Mouse (Mus musculus) bone marrow, adult 2 months (tissue): ENCODE data around the gene Sptlc2. TPM values are rescaled to one million over a fixed set of nuclear protein-coding genes. Genes with fewer than 3 reads are reported as not detected.
"Not testable (repeated sequence)": the region's sequence is repeated elsewhere in the genome, so short reads cannot be mapped to it uniquely, and the experiment has no call there.

ENCODE experiments used
- H3K27ac ChIP-seq: fragments of 200-500 bp; 2 replicates; pipeline ENCODE4 v1.5.1; 2012; ENCODE audit warnings: low read depth, mild to moderate bottlenecking, control low read depth, inconsistent platforms, low read length; ENCODE audit not compliant: control insufficient read depth, poor library complexity, insufficient read depth
- H3K4me1 ChIP-seq: fragments of 200-500 bp; 2 replicates; pipeline ENCODE4 v1.6.1; 2011; ENCODE audit warnings: low read length; ENCODE audit not compliant: control insufficient read depth, insufficient read depth
- H3K4me3 ChIP-seq: fragments of 200-500 bp; replicated peaks from 2 replicates; pipeline ENCODE3; 2011; ENCODE audit warnings: mild to moderate bottlenecking, low read depth, low read length, control low read depth; ENCODE audit not compliant: control insufficient read depth
- CTCF ChIP-seq: fragments of 200-500 bp; IDR thresholded peaks from 2 replicates; pipeline ENCODE4 v1.5.1; 2011; ENCODE audit warnings: low read length, control low read depth; ENCODE audit not compliant: control insufficient read depth, insufficient read depth
- POLR2A ChIP-seq: fragments of 200-500 bp; IDR thresholded peaks from 2 replicates; pipeline ENCODE4 v1.6.1; 2011; ENCODE audit warnings: low read depth, mild to moderate bottlenecking, control low read depth, low read length, borderline replicate concordance; ENCODE audit not compliant: control insufficient read depth
- WGBS: fragments of 180-500 bp; shearing (Covaris S2); methylation state at CpG from one replicate; pipeline ENCODE4 v1.1.7; 2018; 5-methylcytosine and 5-hydroxymethylcytosine counted together
- polyA plus RNA-seq: library from polyadenylated mRNA; stranded (reverse); fragments of >200 nt; gene quantifications from 2 replicates; pipeline ENCODE4 v1.2.4, GENCODE M21; 2011; ENCODE audit warnings: low replicate concordance; ENCODE audit not compliant: missing spikeins, insufficient read depth, insufficient read length

Gene Sptlc2
- polyA plus RNA-seq, 1 experiment = 31.6 TPM

GRCm38 (mm10) chr12:87331053-87331456, 57.1 kb downstream of the Sptlc2 start:
- no peak overlapping the region for H3K4me3 ChIP-seq
- 58% methylated on average over 6 of the region's 6 CpGs for WGBS
- TF ChIP-seq POLR2A (no peak), CTCF (no peak)
- peaks cover 3% of the 10 kb centered on the region; the same call in 1 of the 2 replicates for H3K4me1 ChIP-seq
- H3K27ac ChIP-seq = peak overlapping the region; percentile 23; the same call in 1 of the 2 replicates

GRCm38 (mm10) chr12:87330213-87330612, 57.9 kb downstream of the Sptlc2 start:
- 11% methylated on average over 2 of the region's 2 CpGs for WGBS
- H3K4me1 ChIP-seq = peaks cover 3% of the 10 kb centered on the region; the same call in 1 of the 2 replicates
- no peak overlapping the region for H3K27ac ChIP-seq
- no peak overlapping the region for H3K4me3 ChIP-seq
- TF ChIP-seq CTCF (no peak), POLR2A (no peak)

- peaks cover 3% of the 10 kb centered on the region; the same call in 1 of the 2 replicates for H3K4me1 ChIP-seq
- TF ChIP-seq POLR2A (no peak), CTCF (no peak)
- H3K27ac ChIP-seq = no peak overlapping the region
- no peak overlapping the region for H3K4me3 ChIP-seq
- 28% methylated on average over 4 of the region's 4 CpGs for WGBS
Measured at GRCm38 (mm10) chr12:87328025-87328424, 60.1 kb downstream of the Sptlc2 start.

- WGBS = 17% methylated on average over 7 of the region's 7 CpGs
- no peak overlapping the region for H3K27ac ChIP-seq
- H3K4me3 ChIP-seq = no peak overlapping the region
- TF ChIP-seq CTCF = no peak
- TF ChIP-seq POLR2A = no peak
- peaks cover 3% of the 10 kb centered on the region; the same call in 1 of the 2 replicates for H3K4me1 ChIP-seq
Measured at GRCm38 (mm10) chr12:87327610-87328009, 60.5 kb downstream of the Sptlc2 start.

GRCm38 (mm10) chr12:87325452-87325851, 62.7 kb downstream of the Sptlc2 start:
- Histone ChIP-seq H3K4me1 (no peaks in the 10 kb centered on the region; the same call in 1 of the 2 replicates), H3K27ac (no peak overlapping the region), H3K4me3 (no peak overlapping the region)
- TF ChIP-seq CTCF = no peak
- TF ChIP-seq POLR2A = no peak
- 45% methylated on average over 3 of the region's 3 CpGs for WGBS

GRCm38 (mm10) chr12:87319229-87319628, 68.9 kb downstream of the Sptlc2 start:
- 80% methylated on average over 3 of the region's 3 CpGs for WGBS
- Histone ChIP-seq H3K27ac (no peak overlapping the region), H3K4me3 (no peak overlapping the region), H3K4me1 (no peaks in the 10 kb centered on the region)
- no peak for TF ChIP-seq CTCF
- TF ChIP-seq POLR2A = no peak

GRCm38 (mm10) chr12:87317951-87318350, 70.2 kb downstream of the Sptlc2 start:
- no peak overlapping the region for H3K4me3 ChIP-seq
- TF ChIP-seq POLR2A (no peak), CTCF (no peak)

GRCm38 (mm10) chr12:87313098-87313497, 75.1 kb downstream of the Sptlc2 start:
- H3K4me1 ChIP-seq = no peaks in the 10 kb centered on the region
- no peak overlapping the region for H3K27ac ChIP-seq
- TF ChIP-seq CTCF (no peak), POLR2A (no peak)
- WGBS = 67% methylated on average over 2 of the region's 2 CpGs
- no peak overlapping the region for H3K4me3 ChIP-seq

More at GRCm38 (mm10) chr12:87317951-87318350, 70.2 kb downstream of the Sptlc2 start:
- WGBS = 83% methylated on average over 1 of the region's 1 CpGs
- no peak overlapping the region for H3K27ac ChIP-seq
- H3K4me1 ChIP-seq = no peaks in the 10 kb centered on the region

- WGBS = 74% methylated on average over 4 of the region's 4 CpGs
- not testable (repeated sequence) for H3K27ac ChIP-seq, H3K4me1 ChIP-seq, H3K4me3 ChIP-seq
Measured at GRCm38 (mm10) chr12:87306584-87306844, 81.6 kb downstream of the Sptlc2 start.
